Mouse (Mus musculus) left cerebral cortex, adult 2 months (tissue): ENCODE data around the gene Vps16. TPM values are rescaled to one million over a fixed set of nuclear protein-coding genes. Genes with fewer than 3 reads are reported as not detected.

Experiments used
- DNase-seq, 2 experiments: peaks; one replicate each; pipeline ENCODE4 v3.0.0; 2021 to 2022; ENCODE audit warnings: low spot score in 2 of 2, mixed read lengths in 1 of 2; ENCODE audit errors: extremely low spot score in 1 of 2
- H3K27ac ChIP-seq: fragments of 200-600 bp; 2 replicates; pipeline ENCODE4 v1.8.1; 2022
- H3K4me3 ChIP-seq: fragments of 200-600 bp; 2 replicates; pipeline ENCODE4 v1.8.1; 2022
- CTCF ChIP-seq: fragments of 200-600 bp; IDR thresholded peaks from 2 replicates; pipeline ENCODE4 v1.8.1; 2022; ENCODE audit warnings: antibody characterized with exemption, mild to moderate bottlenecking, moderate library complexity
- intact Hi-C: fragments of 180-260 bp; cut with DNase I; formaldehyde crosslinking; loops from one replicate; pipeline ENCODE4 v1.15.1; 2025
- total RNA-seq, 2 experiments: library from RNA; stranded (reverse); gene quantifications; 2 replicates each; pipeline ENCODE4 v1.2.3; 2021

Vps16 gene
- total RNA-seq, 2 experiments from 2014 or later: 78.3 to 99.1 TPM

DNA sequence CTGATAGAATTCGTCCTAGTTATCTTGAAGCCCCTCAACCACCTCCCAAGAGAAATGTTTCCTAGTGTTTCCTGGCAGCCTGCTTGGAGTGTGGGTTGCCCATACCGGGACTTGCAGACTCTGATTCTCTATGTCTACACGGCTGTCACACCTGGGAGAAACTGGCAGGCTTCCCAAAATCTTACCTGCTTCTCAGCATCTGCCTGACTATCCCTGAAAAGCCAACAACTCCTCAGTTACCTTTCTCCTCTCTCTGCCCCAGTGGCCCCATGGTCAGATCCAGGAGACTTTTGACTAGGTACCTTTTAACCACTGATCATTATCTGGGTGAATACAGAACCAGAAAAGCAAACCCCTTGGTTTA is 27.6 kb downstream of the Vps16 start:
- Histone ChIP-seq H3K27ac (peak overlapping the region; percentile 91), H3K4me3 (peak overlapping the region; percentile 84)
- TF ChIP-seq CTCF: no peak
- no peak for DNase-seq
- intact Hi-C loops: loop anchor here (2.0 to 5.0 kb wide), 2 partner anchors 39 to 66 kb away; no protein-coding TSS in a partner anchor

DNA sequence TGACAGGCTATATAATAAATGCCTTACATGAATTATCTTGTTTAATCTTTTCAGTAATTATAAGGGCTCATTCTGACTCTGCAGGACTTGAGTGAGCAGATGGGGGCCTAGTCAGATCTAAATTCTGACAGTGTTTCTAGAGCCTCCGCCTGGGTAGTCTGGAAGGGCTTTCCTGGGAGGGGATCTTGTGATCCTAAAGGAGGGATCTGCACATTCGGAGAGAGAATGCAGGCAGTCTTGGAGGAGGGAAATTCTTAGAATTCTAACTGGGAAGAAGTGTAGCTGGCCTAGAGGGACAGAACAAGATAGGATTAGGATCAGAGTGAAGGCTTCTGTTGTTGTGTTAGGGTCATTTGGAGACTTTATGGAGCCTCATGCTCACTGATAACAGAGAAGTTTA is 28.1 kb downstream of the Vps16 start:
- no peak for DNase-seq
- TF ChIP-seq CTCF: no peak
- intact Hi-C loops: loop anchor here (5.0 kb wide), 1 partner anchor 65 kb away; no protein-coding TSS in a partner anchor
- peak overlapping the region; percentile 84 for H3K4me3 ChIP-seq
- H3K27ac ChIP-seq: peak overlapping the region; percentile 16; the same call in 1 of the 2 replicates

- DNase-seq: no peak
- intact Hi-C loops: loop anchor here (5.0 kb wide), 1 partner anchor 64 kb away; no protein-coding TSS in a partner anchor
- no peak for TF ChIP-seq CTCF
- Histone ChIP-seq H3K4me3 (no peak overlapping the region), H3K27ac (no peak overlapping the region; the same call in 1 of the 2 replicates)
Measured at GRCm38 (mm10) chr2:130453421-130453820, 29.3 kb downstream of the Vps16 start.

GRCm38 (mm10) chr2:130454748-130455370 is 30.7 kb downstream of the Vps16 start:
- Histone ChIP-seq H3K4me3 (no peak overlapping the region; the same call in 1 of the 2 replicates), H3K27ac (no peak overlapping the region)
- intact Hi-C loops: loop anchor here (5.0 kb wide), 1 partner anchor 62 kb away; no protein-coding TSS in a partner anchor
- peak in 1 of 2 experiments; percentile 24 for DNase-seq
- no peak for TF ChIP-seq CTCF

DNA sequence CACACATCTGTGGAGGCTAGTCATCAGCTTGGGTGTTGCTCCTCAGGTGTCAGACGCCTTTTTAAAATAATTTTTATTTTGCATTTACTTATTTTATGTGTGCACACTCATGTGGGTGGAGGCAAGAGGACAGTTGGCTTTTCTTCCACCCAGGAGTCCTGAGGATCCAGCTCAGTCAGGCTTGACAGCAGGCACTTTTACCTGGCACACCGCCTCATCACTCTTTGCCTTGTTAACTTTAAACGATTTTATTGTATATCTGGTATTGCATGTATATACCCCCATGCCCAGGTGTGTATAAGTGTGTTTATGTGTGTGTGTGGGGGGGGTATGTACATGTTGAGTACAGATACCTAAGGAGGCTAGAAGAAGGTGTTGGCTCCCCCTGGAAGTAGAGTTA is 33.7 kb downstream of the Vps16 start:
- Histone ChIP-seq H3K4me3 (no peak overlapping the region), H3K27ac (no peak overlapping the region)
- TF ChIP-seq CTCF: no peak
- intact Hi-C loops: no loop called here
- no peak for DNase-seq

- TF ChIP-seq CTCF: no peak
- H3K27ac ChIP-seq: no peak overlapping the region
- H3K4me3 ChIP-seq: no peak overlapping the region
- no peak for DNase-seq
- intact Hi-C loops: no loop called here
Measured at GRCm38 (mm10) chr2:130459576-130459975, 35.4 kb downstream of the Vps16 start.

DNA sequence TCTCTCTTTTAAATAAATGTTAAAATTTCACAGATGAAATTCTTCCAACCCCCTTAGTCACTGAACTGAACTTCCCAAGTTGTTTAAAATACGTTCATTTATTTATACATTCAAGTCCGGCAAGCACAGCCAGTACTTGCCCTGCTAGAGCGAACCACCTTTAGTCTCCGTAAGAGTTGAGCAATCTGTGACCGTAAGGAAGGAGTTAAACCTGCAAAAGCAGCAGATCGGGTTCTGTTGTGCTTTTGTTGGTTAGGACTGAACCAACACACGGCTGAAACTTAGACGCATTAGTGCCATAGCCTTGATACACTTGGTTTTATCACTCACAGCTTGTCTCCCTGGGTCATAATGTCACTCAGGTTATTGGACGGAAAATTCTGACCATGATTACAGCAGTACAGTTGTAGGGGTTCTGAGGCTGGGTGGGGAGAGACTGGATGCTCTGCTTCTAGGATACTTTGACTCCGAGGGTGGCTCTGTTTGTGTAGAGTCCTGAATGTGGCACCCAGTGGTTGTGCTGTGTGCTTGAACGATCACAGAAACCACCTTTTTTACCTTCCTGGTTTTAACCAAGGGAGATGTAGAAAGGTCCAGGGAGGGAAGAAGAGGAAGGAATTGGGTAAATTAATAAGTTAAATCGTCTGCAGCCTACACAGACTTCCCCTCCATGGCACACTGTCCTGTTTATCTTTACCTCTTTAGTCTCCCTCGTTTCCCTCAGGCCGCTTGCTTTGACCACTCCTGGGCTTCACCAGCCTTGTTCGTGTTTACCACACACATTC is 37.3 kb downstream of the Vps16 start:
- TF ChIP-seq CTCF: no peak
- no peak for DNase-seq
- intact Hi-C loops: no loop called here
- no peak overlapping the region for H3K4me3 ChIP-seq
- no peak overlapping the region for H3K27ac ChIP-seq

DNA sequence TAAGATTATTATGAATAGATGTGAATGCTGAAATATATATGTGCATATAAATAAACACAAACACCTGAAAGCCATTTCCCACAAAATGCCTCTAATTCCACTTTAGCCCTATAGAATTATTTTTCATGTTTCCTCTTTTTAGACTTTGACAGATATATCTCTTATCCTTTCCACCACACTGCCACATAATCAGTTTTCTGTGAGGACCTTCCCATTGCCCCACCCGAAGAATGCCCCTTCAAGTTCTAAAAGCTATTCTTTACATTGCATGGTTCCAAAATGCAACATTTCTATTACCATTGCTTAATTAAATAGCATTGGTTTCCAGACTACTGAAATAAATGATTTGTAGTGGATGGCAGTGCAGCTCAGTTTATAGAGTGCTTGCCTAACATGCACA is 42.3 kb downstream of the Vps16 start:
- intact Hi-C loops: no loop called here
- no peak for DNase-seq
- no peak overlapping the region for H3K4me3 ChIP-seq
- no peak overlapping the region for H3K27ac ChIP-seq
- TF ChIP-seq CTCF: no peak

DNA sequence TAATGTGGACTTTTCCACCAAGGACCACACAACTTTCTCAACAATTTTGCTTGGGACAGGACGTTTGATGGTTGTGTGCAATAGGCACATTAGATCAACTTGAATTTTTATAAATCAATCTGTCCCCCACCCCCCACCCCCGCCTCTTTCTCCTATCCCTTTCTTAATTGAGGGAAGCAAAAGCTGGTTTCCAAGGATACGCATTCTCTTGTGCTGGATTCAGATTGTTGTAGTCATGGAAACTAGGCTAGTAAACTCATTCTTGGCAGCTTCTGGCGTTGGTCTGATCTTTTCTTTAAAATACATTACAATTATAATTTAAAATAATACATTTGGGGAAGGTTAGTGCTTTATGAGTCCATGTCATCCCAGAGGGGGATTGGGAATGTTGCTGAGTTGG is 45.2 kb downstream of the Vps16 start:
- no peak overlapping the region for H3K4me3 ChIP-seq
- intact Hi-C loops: no loop called here
- DNase-seq: no peak
- no peak for TF ChIP-seq CTCF
- peak overlapping the region; percentile 58; the same call in 1 of the 2 replicates for H3K27ac ChIP-seq

GRCm38 (mm10) chr2:130469935-130470334 is 45.8 kb downstream of the Vps16 start:
- DNase-seq: no peak
- peak overlapping the region; percentile 58 for H3K27ac ChIP-seq
- TF ChIP-seq CTCF: no peak
- intact Hi-C loops: no loop called here
- no peak overlapping the region for H3K4me3 ChIP-seq

GRCm38 (mm10) chr2:130472908-130473510 is 48.9 kb downstream of the Vps16 start:
- no peak overlapping the region for H3K4me3 ChIP-seq
- DNase-seq: no peak
- no peak overlapping the region for H3K27ac ChIP-seq
- intact Hi-C loops: no loop called here
- no peak for TF ChIP-seq CTCF

GRCm38 (mm10) chr2:130475764-130476163 is 51.6 kb downstream of the Vps16 start:
- intact Hi-C loops: no loop called here
- no peak overlapping the region for H3K27ac ChIP-seq
- DNase-seq: no peak
- no peak overlapping the region for H3K4me3 ChIP-seq
- TF ChIP-seq CTCF: no peak
